ENCODE assay signal across 8 mouse cellular contexts in the genomic region with DNA sequence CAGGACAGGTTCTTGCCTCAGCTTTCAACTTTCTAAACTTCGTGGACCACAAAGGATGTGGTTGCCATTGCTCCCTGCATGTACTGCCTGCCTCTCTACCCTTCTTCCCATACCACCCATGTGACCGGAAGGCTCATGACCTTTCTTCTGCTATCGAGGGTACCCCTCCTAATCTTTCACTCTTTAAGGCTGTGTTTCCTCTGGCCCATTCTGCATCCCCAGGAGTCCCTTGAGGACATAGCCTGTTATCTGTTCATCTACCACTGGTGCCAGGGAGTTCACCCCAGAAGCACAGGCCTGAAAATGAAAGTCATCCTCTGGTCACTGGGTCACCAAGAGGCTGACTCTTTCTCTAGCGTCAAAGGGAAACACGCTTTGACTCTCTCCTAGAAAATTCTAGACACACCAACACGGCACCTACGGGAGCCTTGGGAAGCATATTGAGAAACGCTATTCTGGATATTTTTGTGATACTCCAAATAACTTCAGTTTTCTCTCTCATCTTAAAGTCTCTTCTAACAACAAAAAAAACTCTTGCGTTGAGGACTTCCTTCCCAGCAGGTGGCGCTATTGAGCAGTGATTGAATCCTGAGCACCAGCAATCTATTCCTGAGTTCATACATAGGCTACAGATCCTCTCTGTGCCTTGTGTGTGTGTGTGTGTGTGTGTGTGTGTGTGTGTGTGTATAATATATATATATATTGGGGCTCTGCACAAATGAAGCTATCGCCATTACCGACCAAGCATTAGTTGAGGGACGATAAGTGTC. TPM values are rescaled to one million over a fixed set of nuclear protein-coding genes. Genes with fewer than 3 reads are reported as not detected.
DNase-seq lines count a peak whose midpoint lies in the region; ATAC-seq and TF ChIP-seq lines count a peak whose summit lies in the region.

No protein-coding gene starts in this region.

- no peak overlapping the region for H3K9ac ChIP-seq in kidney, embryonic 14.5 days (ENCODE audit: low read depth, low read length)
- H3K9ac ChIP-seq in forebrain, embryonic 15.5 days (replicated peaks): no peak overlapping the region
- H3K9ac ChIP-seq in liver, embryonic 11.5 days (ENCODE audit: low read depth, low read length): no peak overlapping the region

- no peak overlapping the region for H3K4me3 ChIP-seq in kidney, embryonic 14.5 days (ENCODE audit: low read length)
- no peak overlapping the region for H3K4me3 ChIP-seq in forebrain, embryonic 15.5 days
- no peak overlapping the region for H3K4me3 ChIP-seq in liver, embryonic 11.5 days (ENCODE audit: low read depth, low read length)
- peak overlapping the region; percentile 14 for H3K4me3 ChIP-seq in myocyte

- no peaks in the 10 kb centered on the region for H3K4me1 ChIP-seq in kidney, embryonic 14.5 days (ENCODE audit: control insufficient read depth, insufficient read depth, low read length)
- peaks cover 19% of the 10 kb centered on the region for H3K4me1 ChIP-seq in forebrain, embryonic 15.5 days
- no peaks in the 10 kb centered on the region for H3K4me1 ChIP-seq in liver, embryonic 11.5 days (replicated peaks; ENCODE audit: control insufficient read depth, insufficient read depth, low read length)

- no peak for ATAC-seq in kidney, embryonic 14.5 days (ENCODE audit: low FRiP score, low TSS enrichment)
- peak; percentile 71; the same call in 1 of the 2 replicates for ATAC-seq in forebrain, embryonic 15.5 days (replicated peaks)
- no peak for ATAC-seq in liver, embryonic 11.5 days (replicated peaks; ENCODE audit: low FRiP score)

- no peak overlapping the region for H3K27ac ChIP-seq in kidney, embryonic 14.5 days (ENCODE audit: low read depth, low read length)
- H3K27ac ChIP-seq in forebrain, embryonic 15.5 days (replicated peaks): no peak overlapping the region
- H3K27ac ChIP-seq in liver, embryonic 11.5 days (ENCODE audit: low read depth, low read length): no peak overlapping the region

- no peaks in the 10 kb centered on the region for H3K9me3 ChIP-seq in kidney, embryonic 14.5 days (ENCODE audit: control insufficient read depth, low read length)
- H3K9me3 ChIP-seq in forebrain, embryonic 15.5 days: no peaks in the 10 kb centered on the region
- no peaks in the 10 kb centered on the region for H3K9me3 ChIP-seq in liver, embryonic 11.5 days (ENCODE audit: control insufficient read depth, low read length)

- H3K4me2 ChIP-seq in kidney, embryonic 14.5 days (replicated peaks; ENCODE audit: low read depth, low read length): no peak overlapping the region
- no peak overlapping the region for H3K4me2 ChIP-seq in forebrain, embryonic 15.5 days (replicated peaks)
- peak overlapping the region; percentile 17; the same call in 1 of the 2 replicates for H3K4me2 ChIP-seq in liver, embryonic 11.5 days
- peak overlapping the region; percentile 79 for H3K4me2 ChIP-seq in myocyte (ENCODE audit: low read depth)

- no peak for TF ChIP-seq POLR2A in myocyte (IDR thresholded peaks at IDR 0.05; ENCODE audit: insufficient read length, low read depth)

- WGBS in kidney, embryonic 14.5 days: 44% methylated on average over 13 of the region's 13 CpGs
- 40% methylated on average over 13 of the region's 13 CpGs for WGBS in forebrain, embryonic 15.5 days
- WGBS in liver, embryonic 11.5 days: 38% methylated on average over 13 of the region's 13 CpGs

- H3ac ChIP-seq in myocyte (ENCODE audit: control insufficient read depth, insufficient read length): no peak overlapping the region

- peaks cover 5% of the 10 kb centered on the region; the same call in 1 of the 2 replicates for H3K27me3 ChIP-seq in kidney, embryonic 14.5 days (ENCODE audit: control insufficient read depth, insufficient read depth, low read length)
- H3K27me3 ChIP-seq in forebrain, embryonic 15.5 days: no peaks in the 10 kb centered on the region
- H3K27me3 ChIP-seq in liver, embryonic 11.5 days (replicated peaks; ENCODE audit: control insufficient read depth, insufficient read depth, low read length): no peaks in the 10 kb centered on the region
- no peaks in the 10 kb centered on the region for H3K27me3 ChIP-seq in myocyte (ENCODE audit: control insufficient read depth, insufficient read depth, insufficient read length)
- H3K27me3 ChIP-seq in splenic B cell, adult 2 months (ENCODE audit: control insufficient read depth, insufficient read depth, low read length, poor library complexity, severe bottlenecking): no peaks in the 10 kb centered on the region

- no peaks in the 10 kb centered on the region for H3K36me3 ChIP-seq in kidney, embryonic 14.5 days (ENCODE audit: control insufficient read depth, insufficient read depth, low read length)
- no peaks in the 10 kb centered on the region for H3K36me3 ChIP-seq in forebrain, embryonic 15.5 days
- no peaks in the 10 kb centered on the region for H3K36me3 ChIP-seq in liver, embryonic 11.5 days (ENCODE audit: control insufficient read depth, insufficient read depth, low read length)
- no peaks in the 10 kb centered on the region for H3K36me3 ChIP-seq in myocyte (ENCODE audit: control insufficient read depth, insufficient read depth)
- no peaks in the 10 kb centered on the region for H3K36me3 ChIP-seq in splenic B cell, adult 2 months (ENCODE audit: control insufficient read depth, insufficient read depth, low read length, poor library complexity, severe bottlenecking)

- DNase-seq in kidney, adult 18-20 months: peak; percentile 66
- DNase-seq in c-Kit-positive CD71-negative TER-119-negative erythroid progenitor cells, embryonic 14.5 days (ENCODE audit: low read depth): peak; percentile 70
- peak; percentile 93 for DNase-seq in induced T-regulatory cell, adult 2 months (ENCODE audit: low read depth)
- peak; percentile 37 for DNase-seq in liver, embryonic 11.5 days (ENCODE audit: low spot score)
- DNase-seq in splenic B cell, adult 2 months (ENCODE audit: low read depth, low spot score): peak; percentile 84

- no peaks in the 10 kb centered on the region for H3K79me2 ChIP-seq in myocyte (ENCODE audit: control insufficient read depth, insufficient read depth)

TF ChIP-seq in myocyte, 11 proteins besides CTCF, POLR2A, EP300 and RAD21:
- TF ChIP-seq CEBPB (IDR thresholded peaks at IDR 0.05; ENCODE audit: insufficient read depth, poor library complexity, severe bottlenecking) (no peak), MYOG (IDR thresholded peaks at IDR 0.05; ENCODE audit: control insufficient read depth in 1 of 3, insufficient read depth in 1 of 3, insufficient read length in 2 of 3, low read depth in 2 of 3) (no peak), TCF3 (IDR thresholded peaks at IDR 0.05; ENCODE audit: insufficient read length, low read depth) (no peak), MAX (IDR thresholded peaks at IDR 0.05; ENCODE audit: low read depth) (no peak), MYOD1 (IDR thresholded peaks at IDR 0.05; ENCODE audit: control insufficient read depth in 1 of 3, insufficient read length in 2 of 3, low read depth in 2 of 3) (no peak), E2F4 (IDR thresholded peaks at IDR 0.05; ENCODE audit: insufficient read depth) (no peak), POLR2AphosphoS2 (IDR thresholded peaks at IDR 0.05; ENCODE audit: insufficient read length, low read depth) (no peak), SRF (IDR thresholded peaks at IDR 0.05; ENCODE audit: control insufficient read depth, insufficient read length, low read depth) (no peak), USF1 (IDR thresholded peaks at IDR 0.05; ENCODE audit: low read depth) (no peak), REST (IDR thresholded peaks at IDR 0.05; ENCODE audit: insufficient read depth, insufficient read length) (no peak), TCF12 (IDR thresholded peaks at IDR 0.05; ENCODE audit: insufficient read depth, poor library complexity, severe bottlenecking) (no peak)

RNA-seq across cellular contexts. Expression of a gene that starts 21.4 kb away (rescaled TPM):
- polyA plus RNA-seq in kidney, embryonic 14.5 days (2014; fragmentation: Nextera tagmentation; extraction: Ambion mirVana): 0.14 and 0.63 TPM in 2 replicates
- 2.4 and 4.8 TPM in 2 replicates for polyA plus RNA-seq in forebrain, embryonic 15.5 days (2015; fragmentation: Nextera tagmentation; extraction: Ambion mirVana)
- 0.11 and 0.40 TPM in 2 replicates for polyA plus RNA-seq in liver, embryonic 11.5 days (2014; fragmentation: Nextera tagmentation; extraction: Ambion mirVana)
- polyA plus RNA-seq in myocyte (2012; fragmentation: generic; extraction: Trizol): 0.04 TPM

RNA-seq across cellular contexts. Expression of a gene that starts 32.7 kb away (rescaled TPM):
- polyA plus RNA-seq in kidney, embryonic 14.5 days (2014; fragmentation: Nextera tagmentation; extraction: Ambion mirVana): 2.5 and 3.0 TPM in 2 replicates
- 1.5 and 1.6 TPM in 2 replicates for polyA plus RNA-seq in forebrain, embryonic 15.5 days (2015; fragmentation: Nextera tagmentation; extraction: Ambion mirVana)
- 4.6 and 5.1 TPM in 2 replicates for polyA plus RNA-seq in liver, embryonic 11.5 days (2014; fragmentation: Nextera tagmentation; extraction: Ambion mirVana)
- polyA plus RNA-seq in myocyte (2012; fragmentation: generic; extraction: Trizol): 12.6 TPM

Comparison
In these comparisons a context has a peak if more than half of its experiments do, and no peak if none do; other contexts are left out.
1. DNase-seq: peak in every context shown above with its lines; median percentile 93 in induced T-regulatory cell, adult 2 months; 84 in splenic B cell, adult 2 months; 70 in c-Kit-positive CD71-negative TER-119-negative erythroid progenitor cells, embryonic 14.5 days; 66 in kidney, adult 18-20 months; 37 in liver, embryonic 11.5 days.
2. H3K4me2 ChIP-seq: peak in liver, embryonic 11.5 days (single experiment) and myocyte (single experiment); none in kidney, embryonic 14.5 days (single experiment) and forebrain, embryonic 15.5 days (single experiment).